ENCODE assay signal across 18 mouse cellular contexts in genomic region chr15:102733759-102734531, GRCm38 (mm10). TPM values are rescaled to one million over a fixed set of nuclear protein-coding genes. Genes with fewer than 3 reads are reported as not detected.
A peak's percentile ranks its signal among the peaks of the same experiment; 100 is the strongest.
DNase-seq lines count a peak whose midpoint lies in the region; ATAC-seq and TF ChIP-seq lines count a peak whose summit lies in the region.
"Had no signal": no experiment of that assay in that cellular context is flagged by ENCODE, and none has a peak within 500 bp of the region (broad histone marks: within the 10 kb centered on the region; RNA-seq: fewer than 3 reads in every experiment).

No protein-coding gene starts in this region.

- no peak for ATAC-seq in forebrain, postnatal 0 days
- ATAC-seq: inflammation-experienced regulatory T-cells, adult 6 months had no signal

- H3K4me3 ChIP-seq in forebrain, postnatal 0 days (ENCODE audit: low read depth, low read length): no peak overlapping the region
- no peak overlapping the region for H3K4me3 ChIP-seq in thymus, adult 2 months (ENCODE audit: control insufficient read depth, insufficient read depth, low read length)
- H3K4me3 ChIP-seq: erythroblast, embryonic 14.5 days; heart, embryonic 10.5 days; limb, embryonic 13.5 days; stomach, embryonic 15.5 days had no signal

- H3K27ac ChIP-seq in forebrain, postnatal 0 days (ENCODE audit: low read depth, low read length): peak overlapping the region; percentile 88
- H3K27ac ChIP-seq in thymus, adult 2 months (ENCODE audit: control insufficient read depth, insufficient read depth, low read length): no peak overlapping the region
- H3K27ac ChIP-seq: heart, embryonic 10.5 days; limb, embryonic 13.5 days; liver, embryonic 14.5 days; stomach, embryonic 15.5 days had no signal

- H3K27me3 ChIP-seq in forebrain, postnatal 0 days (ENCODE audit: insufficient read depth, low read length): no peaks in the 10 kb centered on the region
- 0 out of 2 replicates have a peak, but pooled peaks cover 5% of the 10 kb centered on the region for H3K27me3 ChIP-seq in thymus, adult 2 months (ENCODE audit: control insufficient read depth, insufficient read depth, low read length)

- 57% methylated on average over 28 of the region's 28 CpGs for WGBS in forebrain, postnatal 0 days
- 93% methylated on average over 28 of the region's 28 CpGs for WGBS in thymus, adult 2 months

- no peak for TF ChIP-seq POLR2A in thymus, adult 2 months (IDR thresholded peaks at IDR 0.05; ENCODE audit: control insufficient read depth, extremely low read depth, insufficient read depth, low read length, poor library complexity)

- no peaks in the 10 kb centered on the region for H3K36me3 ChIP-seq in forebrain, postnatal 0 days (ENCODE audit: insufficient read depth)
- no peaks in the 10 kb centered on the region for H3K36me3 ChIP-seq in thymus, adult 2 months (ENCODE audit: control insufficient read depth, insufficient read depth, low read length)
- H3K36me3 ChIP-seq: heart, embryonic 10.5 days; limb, embryonic 13.5 days; stomach, embryonic 15.5 days had no signal

- H3K4me2 ChIP-seq in forebrain, postnatal 0 days (ENCODE audit: low read depth): no peak overlapping the region
- H3K4me2 ChIP-seq: limb, embryonic 13.5 days; stomach, embryonic 15.5 days had no signal

- H3K9me3 ChIP-seq in forebrain, postnatal 0 days (ENCODE audit: low read length): no peaks in the 10 kb centered on the region
- H3K9me3 ChIP-seq: heart, embryonic 10.5 days; limb, embryonic 13.5 days; stomach, embryonic 15.5 days had no signal

- H3K4me1 ChIP-seq in forebrain, postnatal 0 days (ENCODE audit: insufficient read depth): peaks cover 42% of the 10 kb centered on the region
- H3K4me1 ChIP-seq in thymus, adult 2 months (replicated peaks; ENCODE audit: control insufficient read depth, insufficient read depth, low read length): peaks cover 3% of the 10 kb centered on the region; the same call in 1 of the 2 replicates

- DNase-seq in cerebellum, postnatal 14 days: peak; percentile 46 to 58
- no peak for DNase-seq in cerebellum, postnatal 4 days (ENCODE audit: low spot score in 2 of 2)
- peak; percentile 64 for DNase-seq in layer of hippocampus, adult 9-11 months
- DNase-seq in layer of hippocampus, adult 9-10 months (ENCODE audit: low spot score): no peak
- DNase-seq in brain, adult 2 months (ENCODE audit: low read depth, low spot score): peak; percentile 53
- peak; percentile 57 for DNase-seq in forebrain, postnatal 0 days
- DNase-seq in thymus, adult 2 months: no peak
- DNase-seq in thymus, adult 18-20 months: no peak
- DNase-seq: adrenal gland, postnatal 10 days; kidney, adult 9 months; kidney, postnatal 4 days; thymus, postnatal 14 days had no signal

- TF ChIP-seq CTCF in forebrain, postnatal 0 days (IDR thresholded peaks at IDR 0.05; ENCODE audit: low read depth): no peak
- TF ChIP-seq CTCF in thymus, adult 2 months (IDR thresholded peaks at IDR 0.05; ENCODE audit: borderline replicate concordance, control insufficient read depth, extremely low read depth, insufficient read depth, low read length, poor library complexity): no peak

- H3K9ac ChIP-seq in forebrain, postnatal 0 days: peak overlapping the region; percentile 35; the same call in 1 of the 2 replicates
- H3K9ac ChIP-seq: limb, embryonic 13.5 days; liver, embryonic 14.5 days; stomach, embryonic 15.5 days had no signal

RNA-seq across cellular contexts. Expression of gene Calcoco1, which starts 12.0 kb away (rescaled TPM):
- 42.6 and 47.1 TPM in 2 replicates for total RNA-seq in forebrain, postnatal 0 days (2014; rRNA removed)
- 33.5 and 36.9 TPM in 2 replicates for polyA plus RNA-seq in forebrain, postnatal 0 days (2015; fragmentation: Nextera tagmentation; extraction: Ambion mirVana)
- 74.7 and 77.5 TPM in 2 replicates for polyA plus RNA-seq in thymus, adult 2 months (2012; rRNA removed)

Comparison
In these comparisons a context has a peak if more than half of its experiments do, and no peak if none do; other contexts are left out.
1. DNase-seq: peak in cerebellum, postnatal 14 days (2 of 2), layer of hippocampus, adult 9-11 months (single experiment), brain, adult 2 months (single experiment) and forebrain, postnatal 0 days (single experiment); none in cerebellum, postnatal 4 days (0 of 2), layer of hippocampus, adult 9-10 months (single experiment), thymus, adult 2 months (single experiment) and thymus, adult 18-20 months (0 of 2).